Mouse (Mus musculus): Measurements from ENCODE around the gene Ankrd13d. TPM values are rescaled to one million over a fixed set of nuclear protein-coding genes. Genes with fewer than 3 reads are reported as not detected.

The Ankrd13d gene
- total RNA-seq (2022): 10 to 100 TPM; 60.1 to 72.5 (median 69.0) TPM

GRCm38 (mm10) chr19:4282898-4283553 lies at the start of gene Ankrd13d:
Gene Ankrd13d (minus strand): TSS chr19:4283137.
- peak; percentile 83 to 96 for DNase-seq (ENCODE audit: low spot score in 2 of 2)

GRCm38 (mm10) chr19:4332653-4333052 lies 49.7 kb upstream of the Ankrd13d start:
- DNase-seq (ENCODE audit: low spot score in 2 of 2): peak in 1 of 2 experiments; percentile 51

- no peak for DNase-seq (ENCODE audit: low spot score in 2 of 2)
Observed at GRCm38 (mm10) chr19:4331273-4331672, 48.3 kb upstream of the Ankrd13d start.

GRCm38 (mm10) chr19:4330603-4331002 lies 47.7 kb upstream of the Ankrd13d start:
- DNase-seq (ENCODE audit: low spot score in 2 of 2): no peak

GRCm38 (mm10) chr19:4328737-4329304 lies 45.9 kb upstream of the Ankrd13d start:
- no peak for DNase-seq (ENCODE audit: low spot score in 2 of 2)

GRCm38 (mm10) chr19:4326881-4327280 lies 43.9 kb upstream of the Ankrd13d start:
- no peak for DNase-seq (ENCODE audit: low spot score in 2 of 2)

- no peak for DNase-seq (ENCODE audit: low spot score in 2 of 2)
Observed at GRCm38 (mm10) chr19:4326106-4326505, 43.2 kb upstream of the Ankrd13d start.

- no peak for DNase-seq (ENCODE audit: low spot score in 2 of 2)
Observed at GRCm38 (mm10) chr19:4322134-4322533, 39.2 kb upstream of the Ankrd13d start.

GRCm38 (mm10) chr19:4321622-4322021 lies 38.7 kb upstream of the Ankrd13d start:
- DNase-seq (ENCODE audit: low spot score in 2 of 2): no peak

- no peak for DNase-seq (ENCODE audit: low spot score in 2 of 2)
Observed at GRCm38 (mm10) chr19:4319272-4319671, 36.3 kb upstream of the Ankrd13d start.

GRCm38 (mm10) chr19:4317181-4317580 lies 34.2 kb upstream of the Ankrd13d start:
- no peak for DNase-seq (ENCODE audit: low spot score in 2 of 2)

- DNase-seq (ENCODE audit: low spot score in 2 of 2): no peak
Observed at GRCm38 (mm10) chr19:4315223-4315944, 32.4 kb upstream of the Ankrd13d start.

GRCm38 (mm10) chr19:4309776-4310185 lies 26.8 kb upstream of the Ankrd13d start:
- DNase-seq (ENCODE audit: low spot score in 2 of 2): no peak

GRCm38 (mm10) chr19:4309302-4309701 lies 26.4 kb upstream of the Ankrd13d start:
- DNase-seq (ENCODE audit: low spot score in 2 of 2): no peak

- DNase-seq (ENCODE audit: low spot score in 2 of 2): peak in 1 of 2 experiments; percentile 56
Observed at GRCm38 (mm10) chr19:4306190-4306577, 23.2 kb upstream of the Ankrd13d start, which contains the start of gene Grk2. Gene Grk2 (minus strand): TSS chr19:4306222.

- DNase-seq (ENCODE audit: low spot score in 2 of 2): no peak
Observed at GRCm38 (mm10) chr19:4305491-4306189, 22.7 kb upstream of the Ankrd13d start.

- no peak for DNase-seq (ENCODE audit: low spot score in 2 of 2)
Observed at GRCm38 (mm10) chr19:4304871-4305321, 22.0 kb upstream of the Ankrd13d start.

- no peak for DNase-seq (ENCODE audit: low spot score in 2 of 2)
Observed at GRCm38 (mm10) chr19:4304251-4304821, 21.4 kb upstream of the Ankrd13d start.

GRCm38 (mm10) chr19:4303640-4303995 lies 20.7 kb upstream of the Ankrd13d start:
- DNase-seq (ENCODE audit: low spot score in 2 of 2): no peak

- DNase-seq (ENCODE audit: low spot score in 2 of 2): no peak
Observed at GRCm38 (mm10) chr19:4302936-4303639, 20.2 kb upstream of the Ankrd13d start.
